Mouse (Mus musculus): ENCODE data around the gene Fbxo33.
A peak's percentile ranks its signal among the peaks of the same experiment; 100 is the strongest.
"Not testable (repeated sequence)": the region's sequence is repeated elsewhere in the genome, so short reads cannot be mapped to it uniquely, and the experiment has no call there.

Fbxo33 gene

GRCm38 (mm10) chr12:59219325-59220225 lies at the start of gene Fbxo33:
Gene Fbxo33, minus strand, starts transcription at chr12:59219725.
- DNase-seq, result peak; percentile 99

DNA sequence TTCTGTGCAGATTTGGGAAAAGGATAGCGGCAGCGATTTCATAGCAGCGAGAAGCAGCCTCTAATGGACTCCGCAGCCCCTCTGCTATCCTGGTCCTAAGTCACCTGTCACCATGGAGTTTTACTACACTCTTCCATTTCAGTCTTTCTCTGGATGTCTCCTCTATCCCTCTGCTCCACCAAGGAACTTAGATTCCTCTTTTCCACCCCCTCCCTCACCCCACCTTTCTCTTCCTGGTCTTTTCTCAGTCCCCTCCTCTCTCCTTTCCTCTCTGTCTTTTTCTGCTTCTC lies 46.4 kb upstream of the Fbxo33 start:
- no peak for DNase-seq

- DNase-seq, result peak; percentile 2 to 5
These were observed 45.8 kb upstream of the Fbxo33 start for GRCm38 (mm10) chr12:59265207-59265941.

DNA sequence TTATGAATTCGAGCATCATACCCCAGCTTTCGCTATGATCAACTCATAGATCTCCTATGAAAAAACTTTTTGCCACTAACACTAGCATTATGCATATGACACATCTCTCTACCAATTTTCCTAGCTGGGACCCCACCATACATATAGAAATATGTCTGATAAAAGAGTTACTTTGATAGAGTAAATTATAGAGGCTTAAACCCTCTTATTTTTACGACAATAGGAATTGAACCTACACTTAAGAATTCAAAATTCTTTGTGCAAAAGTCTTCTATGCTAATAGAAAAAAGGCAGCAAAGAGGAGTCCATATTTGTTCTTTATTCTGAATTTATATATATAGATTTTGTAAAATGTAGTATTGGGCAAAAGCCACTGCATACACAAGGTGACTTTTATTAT lies 43.3 kb upstream of the Fbxo33 start:
- DNase-seq, result no peak

DNA sequence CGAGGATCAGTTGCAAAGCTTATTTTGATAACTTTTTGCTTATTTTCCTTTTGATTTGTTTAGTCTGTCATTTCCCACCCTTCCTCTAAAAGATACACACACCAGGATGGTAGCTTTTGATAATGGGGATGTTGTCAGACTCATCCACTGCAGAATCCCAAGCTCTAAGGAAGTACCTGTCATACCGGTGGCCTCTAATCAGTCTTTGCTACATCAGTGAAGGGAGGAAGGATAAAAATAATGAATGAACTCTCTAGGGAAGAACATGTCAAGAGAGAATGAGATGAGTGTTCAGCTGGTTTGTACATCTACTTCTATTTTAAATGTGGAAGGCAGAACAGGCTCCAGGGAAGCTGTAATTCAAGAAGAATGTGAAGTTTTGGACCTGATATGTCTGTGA lies 41.3 kb upstream of the Fbxo33 start:
- no peak for DNase-seq

DNA sequence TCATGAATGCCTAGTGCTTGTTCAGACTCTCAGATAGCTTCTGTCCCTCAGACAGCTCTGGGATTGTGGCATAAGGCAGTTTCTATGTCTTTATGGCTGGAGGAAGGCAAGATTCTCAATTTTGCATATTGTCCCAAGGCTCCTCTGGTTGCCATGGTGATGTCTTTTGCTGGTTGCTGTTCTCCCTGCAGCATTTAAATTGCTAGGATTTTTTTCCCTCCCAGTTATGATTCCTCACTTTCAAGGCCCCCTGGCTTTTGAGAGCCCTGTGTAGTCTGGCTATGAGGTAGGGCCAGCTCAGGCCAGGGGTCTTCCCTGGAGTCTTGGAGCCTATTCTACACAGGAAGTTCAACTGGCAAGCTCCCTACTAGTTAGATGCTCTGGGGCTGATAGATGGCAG lies 40.8 kb upstream of the Fbxo33 start:
- DNase-seq, result no peak

- DNase-seq, result no peak
These were observed 39.5 kb upstream of the Fbxo33 start for GRCm38 (mm10) chr12:59259015-59259414.

GRCm38 (mm10) chr12:59250259-59250827 lies 30.8 kb upstream of the Fbxo33 start:
- no peak for DNase-seq

GRCm38 (mm10) chr12:59248969-59249368 lies 29.4 kb upstream of the Fbxo33 start:
- no peak for DNase-seq

- DNase-seq, result not testable (repeated sequence)
These were observed 21.5 kb upstream of the Fbxo33 start for GRCm38 (mm10) chr12:59241031-59241430.

GRCm38 (mm10) chr12:59238434-59238833 lies 18.9 kb upstream of the Fbxo33 start:
- DNase-seq, result no peak

- DNase-seq, result no peak
These were observed 8.9 kb upstream of the Fbxo33 start for GRCm38 (mm10) chr12:59228401-59228800.

DNA sequence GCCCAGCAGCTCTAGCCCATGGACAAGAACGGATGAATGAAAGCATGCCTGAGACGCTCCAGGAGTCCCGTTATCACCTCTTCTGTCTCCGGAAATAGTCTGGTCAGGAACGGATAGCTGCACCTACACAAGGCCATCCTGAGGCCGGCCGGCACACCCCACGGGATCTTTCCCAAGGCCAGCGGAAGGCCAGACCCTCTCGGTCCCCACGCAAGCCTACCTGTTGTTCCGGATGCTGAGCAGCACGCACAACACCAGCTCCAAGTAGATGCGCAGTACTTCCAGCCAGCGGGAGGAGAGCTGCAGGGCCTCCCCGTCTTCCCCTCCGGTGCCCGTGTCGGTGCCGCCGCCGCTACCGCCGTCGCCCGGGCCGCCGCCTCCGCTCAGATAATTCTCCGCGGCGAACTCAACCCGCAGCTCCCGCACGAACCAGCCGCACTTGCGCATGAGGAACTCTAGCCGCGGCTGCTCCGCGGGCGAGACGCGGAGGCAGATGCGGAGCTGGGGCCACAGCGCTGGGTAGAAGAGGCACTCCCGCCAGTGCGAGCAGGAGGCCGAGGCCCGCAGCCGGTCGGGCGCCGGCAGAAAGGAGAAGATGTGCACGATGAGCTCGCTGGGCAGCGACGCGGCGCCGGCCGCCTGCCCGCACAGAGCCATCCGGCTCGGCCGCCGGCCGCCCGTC lies 744 bp downstream of the Fbxo33 start:
- peak in 1 of 2 experiments; percentile 60 for DNase-seq

DNA sequence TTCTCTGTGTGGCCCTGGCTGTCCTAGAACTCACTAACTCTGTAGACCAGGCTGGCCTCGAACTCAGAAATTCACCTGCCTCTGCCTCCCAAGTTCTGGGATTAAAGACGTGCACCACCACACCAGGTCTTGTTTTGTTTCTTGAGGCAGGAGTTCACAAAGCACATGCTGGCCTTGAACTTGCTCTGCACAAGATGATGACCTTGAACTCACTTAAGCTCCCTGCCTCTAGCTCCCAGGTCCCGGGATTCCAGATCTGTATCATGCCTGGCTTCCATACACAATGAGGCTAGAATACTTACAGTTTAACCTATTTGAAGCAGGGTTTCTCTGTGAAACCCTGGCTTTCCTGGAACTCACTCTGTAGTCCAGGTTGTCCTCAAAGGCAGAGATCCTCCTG lies 2.2 kb downstream of the Fbxo33 start:
- DNase-seq, result no peak

GRCm38 (mm10) chr12:59216676-59217266 lies 2.8 kb downstream of the Fbxo33 start:
- peak in 1 of 2 experiments; percentile 25 for DNase-seq

- peak in 1 of 2 experiments; percentile 8 for DNase-seq
These were observed 3.3 kb downstream of the Fbxo33 start for GRCm38 (mm10) chr12:59216176-59216575.

DNA sequence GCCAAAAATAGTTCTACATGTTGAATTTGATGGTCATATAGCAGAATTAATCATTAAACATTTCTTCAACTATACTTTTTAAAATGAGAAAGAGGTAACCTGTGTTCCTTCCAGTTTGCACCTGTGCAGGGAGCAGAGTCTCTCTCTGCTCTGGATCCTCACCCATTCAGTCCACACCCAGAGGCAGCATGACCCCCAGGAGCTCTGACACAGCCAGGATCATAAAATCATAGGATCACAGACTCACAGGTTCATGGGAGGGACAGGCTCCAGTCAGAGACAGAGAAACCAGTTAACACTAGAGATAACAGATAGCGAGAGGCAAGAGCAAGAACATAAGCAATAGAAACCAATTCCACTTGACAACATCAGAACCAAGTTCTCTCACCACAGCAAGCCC lies 11.7 kb downstream of the Fbxo33 start:
- no peak for DNase-seq

DNA sequence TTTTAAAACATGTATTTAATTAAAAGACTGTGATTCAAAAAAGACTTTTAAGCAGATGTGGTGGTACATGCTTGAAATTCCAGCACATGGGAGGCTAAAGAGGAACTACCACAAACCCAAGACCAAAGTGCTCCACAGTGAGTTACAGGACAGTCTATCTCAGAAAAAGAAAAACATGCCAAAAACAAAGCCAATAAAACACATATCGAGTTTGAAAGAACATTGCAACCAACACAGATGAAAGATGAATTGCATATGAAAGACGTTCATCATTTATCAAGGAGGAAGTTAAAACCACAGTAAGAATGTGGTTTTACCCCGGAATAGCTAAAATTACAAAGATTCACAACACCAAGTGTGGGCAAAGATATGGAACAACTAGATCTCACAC lies 12.5 kb downstream of the Fbxo33 start:
- no peak for DNase-seq

- DNase-seq, result peak; percentile 45 to 56
These were observed 13.1 kb downstream of the Fbxo33 start for GRCm38 (mm10) chr12:59206208-59206999.

DNA sequence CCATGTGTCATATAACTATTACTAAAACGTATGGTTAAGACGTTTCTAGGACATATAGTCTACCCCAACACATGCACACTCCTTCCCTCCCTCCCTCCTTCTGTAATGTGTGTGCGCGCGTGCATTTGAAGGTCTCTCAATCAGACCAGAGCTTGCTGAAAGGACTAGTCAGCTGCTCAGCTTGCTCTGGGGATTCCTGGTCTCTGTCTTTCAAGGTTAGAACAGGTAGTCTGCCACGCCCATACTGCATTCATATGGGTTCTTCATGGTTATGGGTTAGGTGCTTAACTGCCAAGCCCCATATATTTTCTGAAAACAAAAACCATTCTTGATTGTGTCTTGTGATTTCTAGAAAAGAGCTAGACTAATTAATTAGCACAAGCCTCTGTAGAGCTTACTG lies 14.0 kb downstream of the Fbxo33 start:
- DNase-seq, result no peak

- DNase-seq, result no peak
These were observed 20.2 kb downstream of the Fbxo33 start for GRCm38 (mm10) chr12:59199361-59199760.

DNA sequence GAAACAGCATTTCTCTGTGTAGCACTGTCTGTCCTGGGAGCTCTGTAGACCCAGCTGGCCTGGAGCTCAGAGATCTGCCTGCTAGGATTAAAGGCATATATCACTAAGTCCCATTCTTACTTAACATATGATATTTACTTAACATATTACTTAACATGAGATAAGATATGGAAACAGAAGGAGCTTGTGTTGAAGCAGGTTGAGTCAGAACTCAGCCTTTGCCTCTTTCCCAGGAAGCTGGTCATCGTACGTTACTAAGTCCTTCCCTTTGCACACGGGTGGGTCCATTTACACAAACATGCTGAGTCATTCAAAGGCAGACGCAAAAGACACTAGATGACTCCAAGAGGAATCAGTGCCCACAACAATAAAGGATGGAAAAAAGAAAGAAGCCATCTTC lies 20.8 kb downstream of the Fbxo33 start:
- no peak for DNase-seq

Measured in B cell, adult 2 months (primary cell).